Comparison of ENCODE assay signal across 8 mouse cellular contexts in the genomic region with DNA sequence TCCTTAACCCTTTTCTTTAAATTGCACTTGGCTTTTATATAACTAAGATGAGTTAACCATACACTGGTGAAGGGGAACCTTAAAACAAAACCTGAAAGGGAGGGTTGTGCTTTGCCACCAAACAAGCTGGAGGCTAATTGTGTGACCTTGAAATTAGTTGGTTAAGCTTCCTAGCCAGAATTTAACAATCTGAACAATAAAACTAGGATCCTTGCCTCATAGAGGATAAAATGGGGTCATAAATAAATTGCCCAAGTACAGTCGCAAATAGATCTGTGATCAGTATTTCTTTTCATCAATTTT. TPM values are rescaled to one million over a fixed set of nuclear protein-coding genes. Genes with fewer than 3 reads are reported as not detected.
DNase-seq lines count a peak whose midpoint lies in the region; ATAC-seq and TF ChIP-seq lines count a peak whose summit lies in the region.

No protein-coding gene starts in this region.

- TF ChIP-seq EP300 in stomach, postnatal 0 days (optimal IDR thresholded peaks at IDR 0.05), result peak; percentile 64

- H3K27ac ChIP-seq in cerebellum, adult 2 months (ENCODE audit: insufficient read depth, low read length), result no peak overlapping the region
- H3K27ac ChIP-seq in limb, embryonic 15.5 days, result peak overlapping the region; percentile 86; the same call in 1 of the 2 replicates
- peak overlapping the region; percentile 86 for H3K27ac ChIP-seq in stomach, postnatal 0 days (replicated peaks)

- no peak for ATAC-seq in megakaryocyte, adult 5-6 weeks (ENCODE audit: poor library complexity, severe bottlenecking)
- no peak for ATAC-seq in limb, embryonic 15.5 days (ENCODE audit: insufficient number of reproducible peaks, low FRiP score, low TSS enrichment, low read depth)
- no peak for ATAC-seq in stomach, postnatal 0 days (ENCODE audit: low FRiP score, low TSS enrichment)

- no peaks in the 10 kb centered on the region for H3K27me3 ChIP-seq in cerebellum, adult 2 months (ENCODE audit: control insufficient read depth, insufficient read depth, low read length)
- no peaks in the 10 kb centered on the region for H3K27me3 ChIP-seq in megakaryocyte, embryonic 14.5 days (replicated peaks)
- no peaks in the 10 kb centered on the region for H3K27me3 ChIP-seq in limb, embryonic 15.5 days
- H3K27me3 ChIP-seq in stomach, postnatal 0 days (ENCODE audit: control insufficient read depth, insufficient read depth, low read length), result no peaks in the 10 kb centered on the region

- peaks cover 12% of the 10 kb centered on the region for H3K36me3 ChIP-seq in megakaryocyte, embryonic 14.5 days (replicated peaks; ENCODE audit: low read length)
- no peaks in the 10 kb centered on the region for H3K36me3 ChIP-seq in limb, embryonic 15.5 days
- H3K36me3 ChIP-seq in stomach, postnatal 0 days (ENCODE audit: control insufficient read depth, insufficient read depth, low read length), result no peaks in the 10 kb centered on the region

- no peak for TF ChIP-seq CTCF in cerebellum, adult 2 months (IDR thresholded peaks at IDR 0.05; ENCODE audit: borderline replicate concordance, insufficient read depth, low read depth, low read length)
- no peak for TF ChIP-seq CTCF in stomach, postnatal 0 days (IDR thresholded peaks at IDR 0.05; ENCODE audit: low read depth)

- H3K4me3 ChIP-seq in cerebellum, adult 2 months (replicated peaks; ENCODE audit: insufficient read depth, low read depth, low read length), result peak overlapping the region; percentile 95
- H3K4me3 ChIP-seq in megakaryocyte, embryonic 14.5 days (replicated peaks), result peak overlapping the region; percentile 98
- H3K4me3 ChIP-seq in limb, embryonic 15.5 days, result peak overlapping the region; percentile 74
- peak overlapping the region; percentile 81 for H3K4me3 ChIP-seq in stomach, postnatal 0 days (ENCODE audit: low read depth, low read length)

- no peak for DNase-seq in cerebellum, adult 2 months
- no peak for DNase-seq in cerebellum, adult 8-10 months
- DNase-seq in stomach, postnatal 0 days (ENCODE audit: low spot score), result no peak
- DNase-seq in right cerebral cortex, postnatal 10 days (ENCODE audit: low spot score in 2 of 2), result no peak
- no peak for DNase-seq in retina, embryonic 14.5 days (ENCODE audit: low spot score)

- no peaks in the 10 kb centered on the region for H3K9me3 ChIP-seq in megakaryocyte, embryonic 14.5 days
- no peaks in the 10 kb centered on the region for H3K9me3 ChIP-seq in limb, embryonic 15.5 days
- no peaks in the 10 kb centered on the region for H3K9me3 ChIP-seq in stomach, postnatal 0 days (ENCODE audit: control insufficient read depth, low read length)

- no peak for TF ChIP-seq POLR2A in cerebellum, adult 2 months (IDR thresholded peaks at IDR 0.05; ENCODE audit: borderline replicate concordance, insufficient read depth, low read length)

- H3K4me2 ChIP-seq in limb, embryonic 15.5 days, result peak overlapping the region; percentile 49
- peak overlapping the region; percentile 61 for H3K4me2 ChIP-seq in stomach, postnatal 0 days (replicated peaks; ENCODE audit: low read depth)

- H3K4me1 ChIP-seq in cerebellum, adult 2 months (ENCODE audit: control insufficient read depth, insufficient read depth, low read length), result no peaks in the 10 kb centered on the region
- H3K4me1 ChIP-seq in megakaryocyte, embryonic 14.5 days, result peaks cover 25% of the 10 kb centered on the region
- H3K4me1 ChIP-seq in limb, embryonic 15.5 days, result no peaks in the 10 kb centered on the region
- 0 out of 2 replicates have a peak, but pooled peaks cover 2% of the 10 kb centered on the region for H3K4me1 ChIP-seq in stomach, postnatal 0 days (replicated peaks; ENCODE audit: control insufficient read depth, insufficient read depth)

- WGBS in cerebellum, adult 2 months, result 92% methylated on average over 1 of the region's 1 CpGs
- 55% methylated on average over 1 of the region's 1 CpGs for WGBS in limb, embryonic 15.5 days
- WGBS in stomach, postnatal 0 days, result 84% methylated on average over 1 of the region's 1 CpGs

- no peak overlapping the region for H3K9ac ChIP-seq in limb, embryonic 15.5 days
- H3K9ac ChIP-seq in stomach, postnatal 0 days (ENCODE audit: low read length), result peak overlapping the region; percentile 66

RNA-seq across cellular contexts. Expression of a gene that starts 0.8 kb away (rescaled TPM):
- 8.2 and 9.6 TPM in 2 replicates for polyA plus RNA-seq in cerebellum, adult 2 months (2012; rRNA removed)
- polyA plus RNA-seq in megakaryocyte, embryonic 14.5 days (2012; ENCODE audit: insufficient read depth, low replicate concordance), result 1.8 and 4.4 TPM in 2 replicates
- 95.3 and 107 TPM in 2 replicates for total RNA-seq in megakaryocyte, adult 5-6 weeks (2015)
- 277 and 321 TPM in 2 replicates for total RNA-seq in megakaryocyte, adult 5-6 weeks (2017)
- 11.6 and 12.2 TPM in 2 replicates for polyA plus RNA-seq in limb, embryonic 15.5 days (2015; fragmentation: Nextera tagmentation; extraction: Ambion mirVana)
- polyA plus RNA-seq in stomach, postnatal 0 days (2015; fragmentation: Nextera tagmentation; extraction: Ambion mirVana), result 12.7 and 12.8 TPM in 2 replicates
